9 mouse cellular contexts compared by ENCODE assay signal in the genomic region with DNA sequence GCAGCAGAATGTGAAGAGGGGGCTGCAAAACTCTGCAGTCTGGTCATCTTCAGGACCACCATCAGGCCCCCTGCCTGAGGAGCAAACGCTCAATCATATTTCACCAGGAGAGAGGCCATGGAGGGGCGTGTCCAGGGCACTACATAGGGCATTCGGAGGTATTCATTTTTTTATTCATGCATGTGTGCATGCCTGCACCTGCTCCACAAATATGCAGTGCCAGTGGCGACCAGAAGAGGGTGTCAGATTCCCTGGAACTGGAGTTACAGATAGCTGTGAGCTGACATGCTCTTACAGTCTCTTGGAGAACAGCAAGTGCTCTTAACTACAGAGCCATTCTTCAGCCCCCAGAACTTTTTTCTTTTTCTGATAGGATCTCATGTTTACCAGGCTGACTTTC. TPM values are rescaled to one million over a fixed set of nuclear protein-coding genes. Genes with fewer than 3 reads are reported as not detected.
A peak's percentile ranks its signal among the peaks of the same experiment; 100 is the strongest.
DNase-seq lines count a peak whose midpoint lies in the region; ATAC-seq and TF ChIP-seq lines count a peak whose summit lies in the region.
"Had no signal": no experiment of that assay in that cellular context is flagged by ENCODE, and none has a peak within 500 bp of the region (broad histone marks: within the 10 kb centered on the region; RNA-seq: fewer than 3 reads in every experiment).

No protein-coding gene starts in this region.

- no peak overlapping the region for H3K27ac ChIP-seq in kidney, embryonic 16.5 days (ENCODE audit: low read length)
- no peak overlapping the region for H3K27ac ChIP-seq in forebrain, embryonic 11.5 days (ENCODE audit: low read depth, low read length)
- H3K27ac ChIP-seq in kidney, postnatal 0 days: no peak overlapping the region
- H3K27ac ChIP-seq in liver, adult 2 months (replicated peaks; ENCODE audit: insufficient read depth, low read depth, low read length): no peak overlapping the region
- H3K27ac ChIP-seq in neural tube, embryonic 12.5 days: no peak overlapping the region
- H3K27ac ChIP-seq: embryonic facial prominence, embryonic 13.5 days had no signal

- TF ChIP-seq POLR2A in brain, embryonic 14.5 days (IDR thresholded peaks at IDR 0.05; ENCODE audit: borderline replicate concordance, extremely low read depth, insufficient read depth, insufficient read length, poor library complexity, severe bottlenecking): no peak
- no peak for TF ChIP-seq POLR2A in liver, adult 2 months (IDR thresholded peaks at IDR 0.05; ENCODE audit: extremely low read depth, insufficient read depth, low read length)

- H3K9me3 ChIP-seq in kidney, embryonic 16.5 days (ENCODE audit: low read length): no peaks in the 10 kb centered on the region
- H3K9me3 ChIP-seq in forebrain, embryonic 11.5 days (ENCODE audit: control insufficient read depth, low read length): no peaks in the 10 kb centered on the region
- H3K9me3 ChIP-seq in kidney, postnatal 0 days (replicated peaks; ENCODE audit: low read length): no peaks in the 10 kb centered on the region
- no peaks in the 10 kb centered on the region for H3K9me3 ChIP-seq in neural tube, embryonic 12.5 days
- H3K9me3 ChIP-seq: embryonic facial prominence, embryonic 13.5 days had no signal

- H3K36me3 ChIP-seq in kidney, embryonic 16.5 days (ENCODE audit: insufficient read depth, low read length): no peaks in the 10 kb centered on the region
- H3K36me3 ChIP-seq in forebrain, embryonic 11.5 days (ENCODE audit: control insufficient read depth, insufficient read depth, low read length): no peaks in the 10 kb centered on the region
- no peaks in the 10 kb centered on the region for H3K36me3 ChIP-seq in kidney, postnatal 0 days (ENCODE audit: insufficient read depth, low read length)
- H3K36me3 ChIP-seq in liver, adult 2 months (ENCODE audit: control insufficient read depth, insufficient read depth, low read length): no peaks in the 10 kb centered on the region
- no peaks in the 10 kb centered on the region for H3K36me3 ChIP-seq in neural tube, embryonic 12.5 days
- H3K36me3 ChIP-seq: embryonic facial prominence, embryonic 13.5 days had no signal

- no peak for ATAC-seq in kidney, embryonic 16.5 days (ENCODE audit: low FRiP score, low TSS enrichment)
- ATAC-seq in forebrain, embryonic 11.5 days (replicated peaks; ENCODE audit: low FRiP score): 0 out of 2 replicates have a peak, but pooled peaks have one; percentile 46
- ATAC-seq in kidney, postnatal 0 days (replicated peaks; ENCODE audit: low FRiP score, low read depth): no peak; the same call in 1 of the 2 replicates
- peak; percentile 53; the same call in 1 of the 2 replicates for ATAC-seq in neural tube, embryonic 12.5 days (ENCODE audit: low FRiP score, low read depth)

- H3K4me1 ChIP-seq in kidney, embryonic 16.5 days (ENCODE audit: insufficient read depth, low read length): no peaks in the 10 kb centered on the region
- no peaks in the 10 kb centered on the region for H3K4me1 ChIP-seq in forebrain, embryonic 11.5 days (replicated peaks; ENCODE audit: control insufficient read depth, insufficient read depth, low read length)
- H3K4me1 ChIP-seq in kidney, postnatal 0 days (replicated peaks; ENCODE audit: insufficient read depth, low read length): no peaks in the 10 kb centered on the region
- no peaks in the 10 kb centered on the region for H3K4me1 ChIP-seq in liver, adult 2 months (ENCODE audit: control insufficient read depth, insufficient read depth, low read length)
- no peaks in the 10 kb centered on the region for H3K4me1 ChIP-seq in neural tube, embryonic 12.5 days
- H3K4me1 ChIP-seq: embryonic facial prominence, embryonic 13.5 days had no signal

- 33% methylated on average over 4 of the region's 4 CpGs for WGBS in kidney, embryonic 16.5 days
- WGBS in forebrain, embryonic 11.5 days: 41% methylated on average over 4 of the region's 4 CpGs
- 28% methylated on average over 4 of the region's 4 CpGs for WGBS in kidney, postnatal 0 days
- WGBS in liver, adult 2 months: 32% methylated on average over 4 of the region's 4 CpGs
- WGBS in neural tube, embryonic 12.5 days: 28% methylated on average over 4 of the region's 4 CpGs

- H3K79me2 ChIP-seq in liver, adult 2 months (ENCODE audit: control insufficient read depth, insufficient read depth, low read length): no peaks in the 10 kb centered on the region

- no peak overlapping the region for H3K4me3 ChIP-seq in kidney, embryonic 16.5 days (ENCODE audit: low read length)
- no peak overlapping the region for H3K4me3 ChIP-seq in forebrain, embryonic 11.5 days (ENCODE audit: low read depth, low read length)
- H3K4me3 ChIP-seq in kidney, postnatal 0 days (replicated peaks; ENCODE audit: low read depth, low read length): no peak overlapping the region
- H3K4me3 ChIP-seq in liver, adult 2 months (ENCODE audit: insufficient read depth, low read depth, low read length): no peak overlapping the region
- H3K4me3 ChIP-seq in neural tube, embryonic 12.5 days: no peak overlapping the region
- H3K4me3 ChIP-seq: embryonic facial prominence, embryonic 13.5 days had no signal

- TF ChIP-seq CTCF in brain, embryonic 14.5 days (IDR thresholded peaks at IDR 0.05; ENCODE audit: borderline replicate concordance, extremely low read depth, insufficient read depth, insufficient read length): peak; percentile 71
- peak; percentile 75 for TF ChIP-seq CTCF in kidney, postnatal 0 days (IDR thresholded peaks at IDR 0.05; ENCODE audit: low read depth)
- peak; percentile 45; the same call in 1 of the 2 replicates for TF ChIP-seq CTCF in liver, adult 2 months (IDR thresholded peaks at IDR 0.05; ENCODE audit: low read depth, low read length)

- peak; percentile 66 for DNase-seq in kidney, adult 18-20 months
- DNase-seq in brain, embryonic 14.5 days (ENCODE audit: low read depth): peak; percentile 77
- DNase-seq in forebrain, embryonic 11.5 days (ENCODE audit: low spot score): peak; percentile 80
- peak; percentile 42 for DNase-seq in kidney, postnatal 0 days (ENCODE audit: low spot score)
- DNase-seq in liver, adult 2 months (ENCODE audit: extremely low read depth, low read depth, low spot score): peak; percentile 20
- DNase-seq in yolk sac, embryonic 10.5 days (ENCODE audit: low spot score): peak; percentile 16

- H3K27me3 ChIP-seq in kidney, embryonic 16.5 days (ENCODE audit: insufficient read depth, low read length): no peaks in the 10 kb centered on the region
- H3K27me3 ChIP-seq in forebrain, embryonic 11.5 days (ENCODE audit: control insufficient read depth, insufficient read depth, low read length): no peaks in the 10 kb centered on the region
- H3K27me3 ChIP-seq in kidney, postnatal 0 days (ENCODE audit: insufficient read depth, low read length): no peaks in the 10 kb centered on the region
- no peaks in the 10 kb centered on the region for H3K27me3 ChIP-seq in liver, adult 2 months (ENCODE audit: control insufficient read depth, insufficient read depth, low read length)
- no peaks in the 10 kb centered on the region for H3K27me3 ChIP-seq in neural tube, embryonic 12.5 days (replicated peaks)

- no peak overlapping the region for H3K9ac ChIP-seq in kidney, embryonic 16.5 days (replicated peaks; ENCODE audit: low read length)
- no peak overlapping the region for H3K9ac ChIP-seq in forebrain, embryonic 11.5 days (ENCODE audit: low read length)
- H3K9ac ChIP-seq in kidney, postnatal 0 days (ENCODE audit: low read depth, low read length): no peak overlapping the region
- no peak overlapping the region for H3K9ac ChIP-seq in liver, adult 2 months (ENCODE audit: low read depth, low read length)
- H3K9ac ChIP-seq in neural tube, embryonic 12.5 days: no peak overlapping the region
- H3K9ac ChIP-seq: embryonic facial prominence, embryonic 13.5 days had no signal

- H3K4me2 ChIP-seq in kidney, embryonic 16.5 days (replicated peaks; ENCODE audit: low read depth, low read length): no peak overlapping the region
- no peak overlapping the region for H3K4me2 ChIP-seq in forebrain, embryonic 11.5 days (ENCODE audit: low read depth, low read length, severe bottlenecking)
- H3K4me2 ChIP-seq in kidney, postnatal 0 days (ENCODE audit: low read length): no peak overlapping the region
- H3K4me2 ChIP-seq in neural tube, embryonic 12.5 days (replicated peaks): no peak overlapping the region
- H3K4me2 ChIP-seq: embryonic facial prominence, embryonic 13.5 days had no signal

RNA-seq across cellular contexts. Expression of a gene that starts 56.4 kb away (rescaled TPM):
- polyA plus RNA-seq in kidney, embryonic 16.5 days (2015; fragmentation: Nextera tagmentation; extraction: Ambion mirVana): not detected in 2 replicates
- 1.7 and 1.9 TPM in 2 replicates for polyA plus RNA-seq in brain, embryonic 14.5 days (2012; rRNA removed)
- polyA plus RNA-seq in forebrain, embryonic 11.5 days (2014; fragmentation: Nextera tagmentation; extraction: Ambion mirVana): not detected in 2 replicates
- not detected in 2 replicates for polyA plus RNA-seq in kidney, postnatal 0 days (2015; fragmentation: Nextera tagmentation; extraction: Ambion mirVana)
- not detected in 2 replicates for total RNA-seq in liver, adult 2 months (2014; rRNA removed)
- polyA plus RNA-seq in liver, adult 2 months (2012; rRNA removed): not detected in 2 replicates
- not detected in 2 replicates for polyA plus RNA-seq in neural tube, embryonic 12.5 days (2016; fragmentation: Nextera tagmentation; extraction: Ambion mirVana)
- polyA plus RNA-seq: embryonic facial prominence, embryonic 13.5 days had no signal

Comparison
In these comparisons a context has a peak if more than half of its experiments do, and no peak if none do; other contexts are left out.
1. DNase-seq: peak in every context shown above with its lines; median percentile 80 in forebrain, embryonic 11.5 days; 77 in brain, embryonic 14.5 days; 66 in kidney, adult 18-20 months; 42 in kidney, postnatal 0 days; 20 in liver, adult 2 months; 16 in yolk sac, embryonic 10.5 days.
2. ATAC-seq: peak in forebrain, embryonic 11.5 days (single experiment) and neural tube, embryonic 12.5 days (single experiment); none in kidney, embryonic 16.5 days (single experiment) and kidney, postnatal 0 days (single experiment).
3. Peak in every context shown above with its lines, with median percentiles within 50 percentile points of each other: CTCF ChIP-seq.